Mouse (Mus musculus) hindlimb bud, embryonic 11.5 days (tissue): Measurements from ENCODE around the gene Fam81b.
"Not testable (repeated sequence)": the region's sequence is repeated elsewhere in the genome, so short reads cannot be mapped to it uniquely, and the experiment has no call there.

Experiments used
- DNase-seq: peaks from one replicate; pipeline ENCODE4 v3.0.0-alpha.2; 2012; ENCODE audit warnings: low read depth, low spot score; ENCODE audit errors: extremely low spot score

Gene Fam81b

DNA sequence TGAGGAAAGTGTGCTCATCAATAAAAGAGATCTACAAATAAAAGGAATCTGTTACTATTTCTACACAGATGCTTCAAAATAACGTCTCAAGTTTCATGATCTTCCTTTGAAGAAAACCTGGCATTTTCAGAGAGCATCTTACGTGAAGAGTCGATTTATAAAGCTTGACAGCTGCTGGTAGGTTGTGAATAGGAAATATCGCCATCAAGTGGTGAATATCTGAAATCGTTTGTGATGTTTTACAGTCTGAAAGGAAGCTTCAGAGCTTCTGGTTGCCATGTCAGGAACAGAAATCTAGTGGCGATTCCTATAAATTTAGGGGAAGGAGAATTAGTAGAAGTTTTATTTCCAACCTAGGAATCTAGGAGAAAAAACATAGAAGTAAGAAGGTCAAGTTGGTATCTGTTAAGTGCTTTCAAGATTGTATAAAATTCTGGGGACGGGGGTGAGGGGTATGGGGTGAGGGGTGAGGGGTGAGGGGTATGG is at the start of gene Fam81b:
Gene Fam81b, minus strand, starts transcription at position 436 of the 486 bp plus-strand sequence.
- DNase-seq = no peak

GRCm38 (mm10) chr13:76345941-76346340 is 41.1 kb upstream of the Fam81b start:
- DNase-seq = not testable (repeated sequence)

DNA sequence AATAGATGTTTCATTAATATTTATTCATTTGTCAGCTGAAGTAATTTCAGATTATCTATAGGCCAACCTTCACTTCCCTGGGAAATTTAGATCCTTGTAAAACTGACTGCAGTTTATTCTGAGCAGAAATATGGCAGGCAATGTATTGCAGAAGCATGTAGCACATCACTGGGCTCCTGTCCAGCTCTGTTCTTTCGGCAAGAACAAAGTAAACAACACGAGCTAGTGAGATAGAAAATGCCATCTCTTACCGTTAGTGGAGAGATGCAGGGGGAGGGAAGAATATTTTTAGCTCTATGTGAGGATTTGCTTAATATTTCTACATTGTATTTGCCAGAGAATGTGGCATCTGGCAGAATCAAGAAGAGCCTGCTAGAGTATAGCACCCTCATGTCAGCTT is 13.8 kb upstream of the Fam81b start:
- DNase-seq = no peak

GRCm38 (mm10) chr13:76311580-76311979 is 6.7 kb upstream of the Fam81b start:
- no peak for DNase-seq

GRCm38 (mm10) chr13:76308811-76309210 is 3.9 kb upstream of the Fam81b start:
- DNase-seq = no peak

- DNase-seq = no peak
Observed at GRCm38 (mm10) chr13:76305655-76306365, 938 bp upstream of the Fam81b start.

DNA sequence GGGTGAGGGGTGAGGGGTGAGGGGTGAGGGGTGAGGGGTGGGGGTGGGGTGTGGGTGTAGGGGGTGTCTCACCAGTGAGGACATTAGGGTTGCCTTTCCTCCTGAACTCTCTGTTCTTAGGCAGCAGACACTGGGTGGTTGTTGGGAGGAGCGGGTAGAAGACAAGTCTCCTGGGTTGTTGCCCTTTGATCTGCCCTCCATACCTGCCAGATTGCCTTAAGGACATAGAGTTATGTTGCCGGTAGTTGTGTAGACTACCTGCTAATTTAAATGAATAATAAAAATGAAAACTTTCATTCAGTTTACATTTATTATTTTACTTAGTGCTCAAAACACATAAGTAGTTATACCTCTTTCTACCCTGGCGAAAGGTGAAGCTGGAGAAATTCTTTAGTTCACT is 369 bp upstream of the Fam81b start:
- DNase-seq = no peak

DNA sequence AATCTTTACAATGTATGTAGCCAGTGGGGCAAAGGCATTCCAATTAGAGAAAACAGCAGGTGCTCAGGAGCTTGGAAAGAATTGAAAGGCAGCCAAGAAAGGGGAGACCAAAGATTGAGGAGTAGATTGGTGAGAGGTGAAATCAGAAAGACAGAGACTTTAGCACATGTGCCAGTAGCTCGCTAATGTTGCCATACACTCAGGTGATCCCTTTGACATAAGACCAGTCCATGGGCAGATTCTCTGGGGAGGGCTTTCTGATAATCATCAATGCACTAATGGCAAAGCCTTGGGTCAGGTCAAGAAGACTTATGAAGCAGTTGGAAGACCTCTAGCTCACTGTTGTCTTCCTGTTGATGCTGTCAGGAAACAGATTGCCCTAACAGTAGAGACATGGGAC is 671 bp downstream of the Fam81b start:
- DNase-seq = no peak

- DNase-seq = no peak
Observed at GRCm38 (mm10) chr13:76303160-76303559, 1.7 kb downstream of the Fam81b start.

- no peak for DNase-seq
Observed at GRCm38 (mm10) chr13:76302056-76302455, 2.8 kb downstream of the Fam81b start.

- no peak for DNase-seq
Observed at GRCm38 (mm10) chr13:76292050-76292449, 12.8 kb downstream of the Fam81b start.

GRCm38 (mm10) chr13:76284597-76284996 is 20.3 kb downstream of the Fam81b start:
- no peak for DNase-seq

DNA sequence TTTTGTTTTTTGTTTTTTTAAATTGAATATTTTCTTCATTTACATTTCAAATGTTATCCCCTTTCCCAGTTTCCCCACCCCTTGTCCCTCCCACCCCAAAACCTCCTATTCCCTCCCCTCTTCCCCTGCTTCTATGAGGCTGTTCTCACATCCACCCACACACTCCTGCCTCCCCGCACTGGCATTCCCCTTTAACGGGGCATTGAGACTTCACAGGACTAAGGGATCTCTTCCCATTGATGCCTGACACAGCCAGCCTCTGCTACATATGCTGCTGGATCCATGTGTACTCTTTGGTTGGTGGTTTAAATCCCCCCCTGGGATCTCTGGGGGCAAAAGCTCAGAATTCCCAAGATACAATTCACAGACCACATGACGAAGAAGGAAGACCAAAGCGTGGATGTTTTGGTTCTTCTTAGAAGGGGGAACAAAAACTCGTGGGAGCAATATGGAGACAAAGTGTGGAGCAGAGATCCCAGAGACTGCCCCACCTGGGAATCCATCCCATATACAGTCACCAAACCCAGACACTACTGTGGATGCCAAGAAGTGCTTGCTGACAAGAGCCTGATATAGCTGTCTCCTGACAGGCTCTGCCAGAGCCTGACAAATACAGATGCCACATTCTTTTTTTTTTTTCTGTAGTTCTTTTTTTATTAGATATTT is 40.4 kb downstream of the Fam81b start:
- no peak for DNase-seq

DNA sequence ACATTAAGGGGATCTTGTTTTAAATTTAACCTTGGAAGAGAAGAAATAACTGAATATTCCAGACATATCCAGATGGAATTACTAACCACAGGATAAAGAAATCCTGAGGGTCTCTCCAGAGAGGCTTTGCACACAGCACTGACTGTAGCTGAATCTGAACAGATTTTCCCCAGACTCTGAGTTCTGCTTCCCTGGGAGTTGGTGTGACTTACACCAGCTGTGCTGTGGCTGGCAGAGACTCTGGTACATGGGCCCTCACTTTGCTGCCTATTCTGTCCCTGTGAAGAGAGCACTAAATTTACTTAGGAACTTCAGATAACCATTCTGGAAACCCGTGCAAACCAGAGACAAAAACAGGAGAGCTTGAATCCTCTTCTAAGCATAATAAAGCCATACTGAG is 46.1 kb downstream of the Fam81b start:
- DNase-seq = no peak

DNA sequence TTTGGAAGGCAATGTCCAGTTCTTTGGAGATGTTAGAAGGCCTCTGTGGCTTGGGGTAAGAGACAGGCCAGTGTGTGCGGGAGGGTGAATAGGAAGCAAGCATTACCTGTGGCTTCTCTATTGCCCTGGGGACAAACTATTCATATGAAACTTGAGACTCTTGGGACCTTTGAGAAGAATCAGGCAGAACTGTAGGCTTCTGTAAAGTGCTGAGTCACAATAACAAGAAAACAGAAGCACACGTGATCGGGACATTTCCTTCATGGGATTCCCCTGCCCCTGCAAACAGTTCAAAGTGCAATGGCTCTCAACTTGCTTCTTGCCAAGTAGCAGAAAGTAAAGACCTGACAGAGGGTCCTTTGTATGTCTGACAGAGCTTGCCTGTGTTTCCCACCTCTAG is 48.5 kb downstream of the Fam81b start:
- DNase-seq = no peak

DNA sequence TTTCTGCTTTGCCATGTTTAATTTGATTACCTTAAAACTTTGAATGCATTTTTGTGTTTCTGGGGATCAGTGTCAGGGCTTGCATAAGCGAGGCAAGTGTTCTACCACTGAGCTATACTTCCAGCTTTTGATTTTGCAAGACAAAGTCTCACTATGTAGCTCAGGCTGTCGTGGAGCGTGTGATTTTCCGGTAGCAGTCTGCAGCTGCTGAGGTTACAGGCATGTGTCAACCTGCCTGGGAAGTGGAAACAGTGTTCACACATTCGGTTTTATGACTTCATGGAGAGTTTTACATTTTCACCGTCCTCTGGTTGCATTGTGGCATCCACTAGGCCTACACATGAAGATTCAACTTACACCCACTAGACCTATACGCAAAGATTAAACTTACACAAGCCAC is 54.8 kb downstream of the Fam81b start:
- no peak for DNase-seq

DNA sequence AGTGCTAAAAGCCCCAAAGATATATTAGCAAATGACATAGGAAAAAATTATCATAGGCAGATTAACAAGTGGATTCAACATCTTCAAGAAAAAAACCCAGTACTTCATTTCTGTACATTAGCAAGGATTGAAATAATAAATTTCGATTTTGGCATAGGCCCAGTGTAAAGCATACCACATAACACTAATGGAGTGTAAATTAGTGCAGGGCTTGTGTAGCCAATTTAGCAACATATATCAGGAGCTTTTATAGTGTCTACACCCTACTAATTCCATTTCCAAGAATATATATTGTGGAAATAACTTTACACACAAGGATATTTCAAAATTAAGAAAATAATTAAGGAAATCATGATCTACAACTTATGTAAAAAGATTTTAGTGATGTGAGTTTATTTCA is 55.8 kb downstream of the Fam81b start:
- no peak for DNase-seq

GRCm38 (mm10) chr13:76215397-76215796 is 89.5 kb downstream of the Fam81b start:
- no peak for DNase-seq

GRCm38 (mm10) chr13:76214928-76215327 is 89.9 kb downstream of the Fam81b start:
- DNase-seq = no peak

DNA sequence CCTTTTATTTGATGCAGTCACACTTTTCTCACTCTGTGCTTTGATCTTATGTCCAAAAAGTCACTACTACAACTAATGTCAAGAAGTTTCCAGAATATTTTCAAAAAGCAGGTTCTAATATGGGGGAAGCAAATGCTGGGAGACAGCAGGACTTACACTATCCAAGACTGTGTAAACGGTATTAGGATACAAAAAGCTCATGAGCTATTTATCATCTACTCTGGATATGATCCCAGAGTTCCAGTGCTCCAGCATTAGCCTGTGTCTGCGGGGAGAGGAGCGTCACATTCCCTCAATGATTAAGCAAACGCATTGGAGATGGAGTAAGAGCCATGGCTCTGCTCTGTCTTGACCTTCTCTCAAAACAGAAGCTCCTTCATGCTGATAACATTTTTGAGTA is 104.9 kb downstream of the Fam81b start:
- DNase-seq = no peak

DNA sequence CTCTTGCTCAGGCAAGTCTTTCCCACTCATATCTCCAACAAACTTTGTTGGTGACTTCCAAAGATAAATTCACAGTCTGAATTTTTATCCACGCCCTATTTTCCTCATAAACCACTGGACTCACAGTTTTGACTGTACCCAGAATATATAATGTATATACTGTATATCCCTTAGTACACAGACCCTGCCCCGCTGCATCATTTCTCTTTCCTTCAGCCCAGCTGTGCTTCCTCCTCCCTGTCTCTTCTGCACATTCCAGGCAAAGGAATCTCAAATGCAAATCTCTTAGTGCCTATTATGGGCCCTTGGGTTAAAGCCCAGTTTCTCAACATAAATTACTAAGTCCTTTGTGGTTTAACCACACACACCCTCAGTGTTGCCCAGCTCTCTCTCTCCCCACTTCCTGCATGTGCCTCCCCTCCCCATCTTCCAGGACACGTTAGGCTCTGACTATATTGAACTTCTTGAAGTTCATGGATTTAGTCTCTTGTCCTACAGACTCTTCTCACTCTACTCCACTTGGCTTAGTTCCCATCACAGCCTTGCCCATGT is 107.5 kb downstream of the Fam81b start:
- no peak for DNase-seq

GRCm38 (mm10) chr13:76195431-76196138 is 109.3 kb downstream of the Fam81b start:
- no peak for DNase-seq
